Mouse (Mus musculus) olfactory bulb, adult 2 months (tissue): ENCODE results near the gene Gm21860.
"Not testable (repeated sequence)": the region's sequence is repeated elsewhere in the genome, so short reads cannot be mapped to it uniquely, and the experiment has no call there.

ENCODE experiments used
- CTCF ChIP-seq: fragments of 200-500 bp; IDR thresholded peaks from 2 replicates; pipeline ENCODE4 v1.5.1; 2012; ENCODE audit warnings: low read depth, mild to moderate bottlenecking, low read length, moderate library complexity; ENCODE audit not compliant: insufficient read depth
- POLR2A ChIP-seq: fragments of 200-500 bp; IDR thresholded peaks from 2 replicates; pipeline ENCODE4 v1.6.1; 2012; ENCODE audit warnings: mild to moderate bottlenecking, low read depth, low read length, moderate library complexity; ENCODE audit not compliant: insufficient read depth

GRCm38 (mm10) chrY:90718583-90719402 lies 35.8 kb downstream of the Gm21860 start:
- TF ChIP-seq CTCF, POLR2A: not testable (repeated sequence)
